Mouse (Mus musculus) Patski (cell line): ENCODE data around the gene Spire2. TPM values are rescaled to one million over a fixed set of nuclear protein-coding genes. Genes with fewer than 3 reads are reported as not detected.
"Not testable (repeated sequence)": the region's sequence is repeated elsewhere in the genome, so short reads cannot be mapped to it uniquely, and the experiment has no call there.

ENCODE experiments used
- ATAC-seq: fragments of 100-300 bp; one replicate; pipeline ENCODE4 v1.8.0; 2021
- CTCF ChIA-PET: fragments of 350-600 bp; sonication (Branson Sonifier 250); formaldehyde crosslinking; loops from one replicate; lab custom pipeline; 2022; ENCODE audit warnings: inconsistent platforms; lab: Charles Lee
- POLR2A ChIA-PET: fragments of 350-600 bp; sonication (Branson Sonifier 250); formaldehyde crosslinking; loops from one replicate; lab custom pipeline; 2022; ENCODE audit warnings: antibody characterized with exemption, inconsistent platforms; lab: Charles Lee
- DNase-seq: peaks from one replicate; pipeline ENCODE4 v3.0.0-alpha.2; 2011; ENCODE audit warnings: low read depth, low spot score
- H3K27me3 ChIP-seq: fragments of 371-371 bp; one replicate; pipeline ENCODE4 v1.5.1; 2021
- CTCF ChIP-seq: fragments of 100-300 bp; IDR thresholded peaks from one replicate; pipeline ENCODE4 v1.5.1; 2021
- in situ Hi-C: fragments of 300-500 bp; cut with MboI; formaldehyde crosslinking; loops from 3 replicates; pipeline ENCODE4 v1.11.1; 2018; ENCODE audit warnings: low pct_unique_long_range_greater_than_20kb, mixed read lengths
- polyA plus RNA-seq: library from polyadenylated mRNA; unstranded; gene quantifications from one replicate; pipeline ENCODE4 v1.2.3, GENCODE M21; 2021

Gene Spire2
- polyA plus RNA-seq: 7.1 TPM

DNA sequence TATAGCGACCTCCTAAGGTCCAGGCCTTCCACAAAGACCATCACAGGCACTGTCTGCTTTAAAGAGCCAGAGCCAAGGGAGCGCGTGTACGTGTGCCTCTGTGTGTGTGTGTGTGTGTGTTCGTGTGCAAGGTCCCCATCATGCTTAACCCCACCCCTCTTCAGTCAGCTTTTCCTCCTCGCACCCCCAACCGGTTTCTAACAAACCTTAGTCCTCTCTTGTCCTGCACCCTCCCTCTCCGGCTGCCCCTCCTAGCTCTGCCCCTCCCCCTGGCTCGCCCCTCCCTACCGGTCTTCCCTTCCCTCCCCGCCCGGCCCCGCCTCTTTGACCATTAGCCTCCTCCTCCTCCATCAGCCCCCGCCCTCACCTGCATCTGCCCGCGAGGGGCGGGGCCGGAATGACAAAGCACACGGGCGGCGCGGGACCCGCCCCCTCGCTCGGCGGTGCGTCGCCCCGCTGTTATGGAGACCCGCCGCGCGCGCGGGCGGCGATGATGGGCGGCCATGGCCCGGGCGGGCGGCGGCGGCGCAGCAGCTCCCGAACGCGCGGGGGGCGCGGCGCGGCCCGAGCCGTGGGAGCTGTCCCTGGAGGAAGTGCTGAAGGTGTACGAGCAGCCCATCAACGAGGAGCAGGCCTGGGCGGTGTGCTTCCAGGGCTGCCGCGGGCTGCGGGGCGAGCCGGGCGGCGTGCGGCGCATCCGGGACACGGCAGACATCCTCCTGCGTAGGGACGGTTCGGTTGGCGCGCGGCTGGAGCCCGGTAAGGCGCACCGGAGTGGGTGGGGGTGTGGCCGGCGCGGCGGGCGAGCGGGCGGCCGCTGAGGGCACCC is at the start of gene Spire2:
Gene Spire2, plus strand, starts transcription at position 452 of the 829 bp plus-strand sequence.
- no peaks in the 10 kb centered on the region for H3K27me3 ChIP-seq
- DNase-seq (no peak), ATAC-seq (peak; percentile 45)
- TF ChIP-seq CTCF: no peak
- ChIA-PET CTCF (interaction anchor here (1.0 to 1.6 kb wide), 4 partner anchors 11 to 29 kb away, joined by 3 to 4 read pairs (median 4); no protein-coding TSS in a partner anchor), POLR2A (interaction anchor here (0.6 to 1.6 kb wide), 4 partner anchors 11 to 47 kb away, joined by 3 to 4 read pairs (median 3); no protein-coding TSS in a partner anchor)
- in situ Hi-C loops: no loop called here

GRCm38 (mm10) chr8:123282994-123283393 is 49.5 kb upstream of the Spire2 start:
- CTCF ChIA-PET, DNase-seq, in situ Hi-C loops, ATAC-seq, H3K27me3 ChIP-seq, POLR2A ChIA-PET: not testable (repeated sequence)

- ChIA-PET CTCF (interaction anchor here (1.0 kb wide), 1 partner anchor 11 kb away, joined by 3 read pairs; no protein-coding TSS in a partner anchor), POLR2A (interaction anchor here (0.7 kb wide), 1 partner anchor 411 kb away, joined by 3 read pairs; no protein-coding TSS in a partner anchor)
- H3K27me3 ChIP-seq: no peaks in the 10 kb centered on the region
- in situ Hi-C loops: no loop called here
- DNase-seq (no peak), ATAC-seq (no peak)
- TF ChIP-seq CTCF: no peak
These were observed 48.5 kb upstream of the Spire2 start for GRCm38 (mm10) chr8:123283991-123284390.

DNA sequence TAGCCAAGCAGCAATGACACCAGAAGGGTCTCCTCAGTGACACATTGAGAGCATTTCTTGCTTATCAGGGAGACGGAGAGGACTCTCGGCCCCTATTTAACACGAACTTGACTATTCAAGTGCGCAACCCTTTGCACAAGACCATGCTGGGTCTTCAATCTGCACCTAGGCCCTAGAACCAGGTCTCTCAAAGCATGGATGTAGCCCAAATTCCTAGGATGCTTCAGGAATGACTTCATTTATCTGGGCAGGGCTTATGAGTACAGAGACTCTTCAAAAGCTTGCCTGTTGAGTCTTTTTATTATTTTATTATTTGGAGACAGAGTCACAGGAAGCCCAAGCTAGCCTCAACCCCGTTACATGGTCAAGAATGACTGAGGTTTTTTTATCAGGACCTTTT is 48.0 kb upstream of the Spire2 start:
- no peak for TF ChIP-seq CTCF
- ChIA-PET CTCF (interaction anchor here (1.0 to 1.5 kb wide), 2 partner anchors 12 to 87 kb away, joined by 3 read pairs; no protein-coding TSS in a partner anchor), POLR2A (interaction anchor here (0.5 to 1.0 kb wide), 3 partner anchors 48 to 1996 kb away, joined by 3 to 6 read pairs (median 3); partner anchors contain the start of gene Spata2l)
- in situ Hi-C loops: no loop called here
- no peaks in the 10 kb centered on the region for H3K27me3 ChIP-seq
- ATAC-seq (no peak), DNase-seq (no peak)

DNA sequence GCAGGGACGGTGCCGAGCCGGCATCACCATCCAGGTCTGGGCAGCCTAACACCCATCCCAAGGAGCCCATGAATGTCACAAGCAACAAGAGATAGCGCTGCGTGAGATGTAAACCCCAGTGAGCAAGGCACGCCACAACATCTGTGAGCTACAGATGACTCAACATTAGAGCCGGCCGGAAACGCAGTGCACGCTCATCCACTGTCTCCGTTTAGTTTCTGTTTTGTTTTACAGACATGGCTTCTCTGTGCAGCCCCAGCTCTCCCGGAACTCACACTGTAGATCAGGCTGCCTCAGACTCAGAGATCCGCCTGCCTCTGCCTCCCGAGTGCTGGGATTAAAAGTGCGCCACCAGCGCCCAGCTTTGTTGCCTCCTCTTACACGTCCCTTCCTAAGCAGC is 45.2 kb upstream of the Spire2 start:
- POLR2A ChIA-PET: no interaction called here
- CTCF ChIA-PET: no interaction called here
- no peak for DNase-seq
- H3K27me3 ChIP-seq: no peaks in the 10 kb centered on the region
- no peak for ATAC-seq
- in situ Hi-C loops: no loop called here
- TF ChIP-seq CTCF: no peak

DNA sequence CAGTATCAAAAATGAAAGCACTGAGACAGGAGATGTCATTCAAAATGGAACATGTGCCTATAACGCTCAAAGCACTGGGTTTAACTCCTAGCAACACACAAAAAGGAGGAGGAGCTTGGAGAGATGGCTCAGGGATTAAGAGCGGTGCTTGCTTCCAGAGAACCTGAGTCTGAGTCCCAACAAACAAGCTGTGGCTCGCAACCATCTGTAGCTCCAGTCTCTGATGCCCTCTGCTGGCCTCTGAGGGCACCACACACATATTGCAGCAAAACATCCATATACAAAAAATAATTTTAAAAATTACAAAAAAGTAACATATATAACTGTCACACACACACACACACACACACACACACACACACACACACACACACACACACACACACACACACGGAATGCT is 42.3 kb upstream of the Spire2 start:
- in situ Hi-C loops: no loop called here
- ChIA-PET CTCF (interaction anchor here (1.1 to 1.7 kb wide), 4 partner anchors 14 to 55 kb away, joined by 3 to 4 read pairs (median 3); no protein-coding TSS in a partner anchor), POLR2A (no interaction called here)
- H3K27me3 ChIP-seq: no peaks in the 10 kb centered on the region
- TF ChIP-seq CTCF: no peak
- DNase-seq (no peak), ATAC-seq (no peak)

- no peak for ATAC-seq
These were observed 41.8 kb upstream of the Spire2 start for GRCm38 (mm10) chr8:123290679-123291078.

DNA sequence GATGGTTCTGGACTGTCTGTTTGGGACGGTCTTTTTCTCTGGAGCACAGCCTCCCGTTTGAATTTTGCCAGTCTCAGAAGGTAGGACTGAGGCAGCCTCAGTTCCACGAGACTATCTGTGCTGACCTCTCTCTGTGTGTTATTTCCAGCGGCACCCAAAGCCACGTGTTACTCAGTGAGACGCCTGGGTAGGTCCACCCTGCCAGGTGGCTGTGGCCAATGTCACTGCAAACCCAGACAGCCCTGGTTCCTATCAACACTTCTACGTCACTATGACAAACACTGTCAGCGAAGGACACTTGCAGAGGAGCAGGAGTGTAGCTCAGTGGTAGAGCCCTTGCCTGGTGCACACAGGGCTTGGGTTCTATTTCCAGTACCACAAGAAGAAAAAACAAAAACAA is 40.8 kb upstream of the Spire2 start:
- ChIA-PET CTCF (no interaction called here), POLR2A (no interaction called here)
- DNase-seq (no peak), ATAC-seq (no peak)
- TF ChIP-seq CTCF: no peak
- no peaks in the 10 kb centered on the region for H3K27me3 ChIP-seq
- in situ Hi-C loops: no loop called here

More at GRCm38 (mm10) chr8:123290679-123291078, 41.8 kb upstream of the Spire2 start:
- ChIA-PET POLR2A (no interaction called here), CTCF (interaction anchor here (1.3 to 1.7 kb wide), 3 partner anchors 13 to 56 kb away, joined by 3 to 4 read pairs (median 3); no protein-coding TSS in a partner anchor)
- in situ Hi-C loops: no loop called here
- no peak for DNase-seq
- no peaks in the 10 kb centered on the region for H3K27me3 ChIP-seq
- no peak for TF ChIP-seq CTCF

- ATAC-seq (no peak), DNase-seq (no peak)
- ChIA-PET CTCF (no interaction called here), POLR2A (no interaction called here)
- in situ Hi-C loops: no loop called here
- TF ChIP-seq CTCF: no peak
- no peaks in the 10 kb centered on the region for H3K27me3 ChIP-seq
These were observed 40.2 kb upstream of the Spire2 start for GRCm38 (mm10) chr8:123292281-123292680.

- in situ Hi-C loops: no loop called here
- ChIA-PET CTCF (no interaction called here), POLR2A (no interaction called here)
- no peak for TF ChIP-seq CTCF
- ATAC-seq (no peak), DNase-seq (no peak)
- H3K27me3 ChIP-seq: no peaks in the 10 kb centered on the region
These were observed 39.7 kb upstream of the Spire2 start for GRCm38 (mm10) chr8:123292785-123293184.

- POLR2A ChIA-PET: no interaction called here
- TF ChIP-seq CTCF: no peak
- in situ Hi-C loops: no loop called here
- no peak for DNase-seq
- H3K27me3 ChIP-seq: no peaks in the 10 kb centered on the region
- CTCF ChIA-PET: no interaction called here
- ATAC-seq: no peak
These were observed 34.2 kb upstream of the Spire2 start for GRCm38 (mm10) chr8:123298301-123298700.
